10 mouse cellular contexts compared by ENCODE assay signal in the genomic region with DNA sequence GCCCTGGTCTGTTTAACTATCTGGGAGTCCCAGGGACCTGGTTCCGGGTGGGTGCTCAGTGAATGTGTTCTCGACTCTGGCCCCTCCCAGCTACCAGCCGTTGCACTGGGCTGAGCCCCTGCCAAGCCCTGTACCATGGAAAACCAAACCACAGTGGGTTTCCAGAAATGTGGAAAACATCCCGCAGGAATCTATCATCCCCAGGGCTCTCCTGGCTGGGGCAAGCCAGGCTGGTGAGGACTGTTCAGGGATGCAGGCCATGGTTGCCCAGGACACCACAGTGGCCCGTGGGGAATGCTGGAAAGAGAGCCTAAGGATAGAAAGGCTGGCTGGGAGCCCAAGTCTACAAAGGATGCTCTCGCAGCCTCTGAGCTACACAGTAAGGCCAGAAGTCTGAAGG.
A peak's percentile ranks its signal among the peaks of the same experiment; 100 is the strongest.
DNase-seq lines count a peak whose midpoint lies in the region; ATAC-seq lines count a peak whose summit lies in the region.
"Had no signal": no experiment of that assay in that cellular context is flagged by ENCODE, and none has a peak within 500 bp of the region (broad histone marks: within the 10 kb centered on the region; RNA-seq: fewer than 3 reads in every experiment).

No protein-coding gene starts in this region.

- no peak overlapping the region for H3K9ac ChIP-seq in forebrain, embryonic 12.5 days
- no peak overlapping the region for H3K9ac ChIP-seq in heart, embryonic 12.5 days

- peak; percentile 28 for DNase-seq in cerebellum, adult 11-12 months
- DNase-seq in 3T3-L1 (ENCODE audit: low read depth, low spot score) (peak; percentile 26), liver (no peak)
- DNase-seq in left cerebral cortex, postnatal 4 days: peak; percentile 86
- DNase-seq: adrenal gland, adult 8-10 months; kidney, postnatal 36 days had no signal

- H3K36me3 ChIP-seq in forebrain, embryonic 12.5 days (replicated peaks): no peaks in the 10 kb centered on the region
- H3K36me3 ChIP-seq in heart, embryonic 12.5 days: no peaks in the 10 kb centered on the region

- 0 out of 2 replicates have a peak, but pooled peaks cover 3% of the 10 kb centered on the region for H3K4me1 ChIP-seq in forebrain, embryonic 12.5 days
- H3K4me1 ChIP-seq in heart, embryonic 12.5 days (replicated peaks): 0 out of 2 replicates have a peak, but pooled peaks cover 3% of the 10 kb centered on the region

- 68% methylated on average over 6 of the region's 6 CpGs for WGBS in forebrain, embryonic 12.5 days
- WGBS in heart, embryonic 12.5 days: 72% methylated on average over 6 of the region's 6 CpGs

- no peak for ATAC-seq in cerebellum, adult (ENCODE audit: insufficient number of reproducible peaks, low FRiP score, low TSS enrichment)
- ATAC-seq in forebrain, embryonic 12.5 days (ENCODE audit: low FRiP score): peak; percentile 27; the same call in 1 of the 2 replicates
- no peak for ATAC-seq in megakaryocyte-erythroid progenitor cell, adult 5-6 weeks (replicated peaks; ENCODE audit: low FRiP score, low TSS enrichment, poor library complexity, severe bottlenecking)
- ATAC-seq in heart, embryonic 12.5 days (ENCODE audit: insufficient number of reproducible peaks, low FRiP score): no peak

- 0 out of 2 replicates have a peak overlapping the region, but pooled peaks have one; percentile 2 for H3K27ac ChIP-seq in forebrain, embryonic 12.5 days
- H3K27ac ChIP-seq in heart, embryonic 12.5 days (ENCODE audit: poor library complexity, severe bottlenecking): no peak overlapping the region

- intact Hi-C loops in left cerebral cortex, postnatal 4 days (cut with DNase I): no loop called here

- no peak overlapping the region for H3K4me3 ChIP-seq in forebrain, embryonic 12.5 days (replicated peaks)
- H3K4me3 ChIP-seq in heart, embryonic 12.5 days: no peak overlapping the region

- H3K27me3 ChIP-seq in forebrain, embryonic 12.5 days: no peaks in the 10 kb centered on the region
- peaks cover 6% of the 10 kb centered on the region; the same call in 1 of the 2 replicates for H3K27me3 ChIP-seq in heart, embryonic 12.5 days (replicated peaks)

- no peaks in the 10 kb centered on the region for H3K9me3 ChIP-seq in forebrain, embryonic 12.5 days
- no peaks in the 10 kb centered on the region for H3K9me3 ChIP-seq in heart, embryonic 12.5 days (replicated peaks)

- no peak overlapping the region for H3K4me2 ChIP-seq in forebrain, embryonic 12.5 days
- no peak overlapping the region for H3K4me2 ChIP-seq in heart, embryonic 12.5 days
